Mouse (Mus musculus): ENCODE measurements around the gene Grm8. TPM values are rescaled to one million over a fixed set of nuclear protein-coding genes. Genes with fewer than 3 reads are reported as not detected.

Gene Grm8
- total and polyA plus RNA-seq, 2 experiments = under 0.01 TPM; not detected in 1

DNA sequence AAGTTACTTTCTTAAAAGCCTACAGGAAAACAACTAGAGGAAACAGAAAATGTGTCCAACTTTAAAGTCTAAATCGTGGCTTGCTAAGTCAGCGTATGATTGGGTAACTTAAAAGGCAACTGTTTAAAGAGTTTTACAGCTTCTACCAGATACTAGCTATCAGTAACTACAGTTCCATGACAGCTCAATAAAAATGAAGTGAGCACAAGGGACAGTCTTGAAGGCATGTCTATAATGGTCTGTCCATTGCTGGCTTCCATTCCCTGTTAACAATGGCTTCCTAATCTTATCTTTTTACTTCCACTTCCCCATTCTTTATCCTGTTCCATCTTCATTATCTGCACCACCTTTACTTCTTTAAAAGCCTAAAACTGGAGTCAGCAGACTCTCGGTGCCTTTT lies 353.6 kb downstream of the Grm8 start:
- no peaks in the 10 kb centered on the region for H3K36me3 ChIP-seq (ENCODE audit: control insufficient read depth, insufficient read depth, low read length)
- no peak overlapping the region for H3K27ac ChIP-seq (replicated peaks; ENCODE audit: insufficient read depth, low read depth, low read length)
- H3K79me2 ChIP-seq (ENCODE audit: control insufficient read depth, insufficient read depth, low read length) = no peaks in the 10 kb centered on the region
- DNase-seq (ENCODE audit: extremely low read depth, low read depth, low spot score) = no peak
- H3K4me1 ChIP-seq (ENCODE audit: control insufficient read depth, insufficient read depth, low read length) = no peaks in the 10 kb centered on the region
- TF ChIP-seq POLR2A (IDR thresholded peaks at IDR 0.05; ENCODE audit: extremely low read depth, insufficient read depth, low read length) = no peak
- no peak for TF ChIP-seq CTCF (IDR thresholded peaks at IDR 0.05; ENCODE audit: low read depth, low read length)
- no peak overlapping the region for H3K9ac ChIP-seq (ENCODE audit: low read depth, low read length)
- H3K27me3 ChIP-seq (ENCODE audit: control insufficient read depth, insufficient read depth, low read length) = no peaks in the 10 kb centered on the region
- no peak overlapping the region for H3K4me3 ChIP-seq (ENCODE audit: insufficient read depth, low read depth, low read length)
- 86% methylated on average over 3 of the region's 3 CpGs for WGBS

- DNase-seq (ENCODE audit: extremely low read depth, low read depth, low spot score) = no peak
- Histone ChIP-seq H3K4me3 (ENCODE audit: insufficient read depth, low read depth, low read length) (no peak overlapping the region), H3K9ac (ENCODE audit: low read depth, low read length) (no peak overlapping the region), H3K4me1 (ENCODE audit: control insufficient read depth, insufficient read depth, low read length) (no peaks in the 10 kb centered on the region), H3K79me2 (ENCODE audit: control insufficient read depth, insufficient read depth, low read length) (no peaks in the 10 kb centered on the region), H3K27ac (replicated peaks; ENCODE audit: insufficient read depth, low read depth, low read length) (no peak overlapping the region), H3K27me3 (ENCODE audit: control insufficient read depth, insufficient read depth, low read length) (no peaks in the 10 kb centered on the region), H3K36me3 (ENCODE audit: control insufficient read depth, insufficient read depth, low read length) (no peaks in the 10 kb centered on the region)
- WGBS = 72% methylated on average over 4 of the region's 4 CpGs
- TF ChIP-seq POLR2A (IDR thresholded peaks at IDR 0.05; ENCODE audit: extremely low read depth, insufficient read depth, low read length) (no peak), CTCF (IDR thresholded peaks at IDR 0.05; ENCODE audit: low read depth, low read length) (no peak)
Measured at GRCm38 (mm10) chr6:27775646-27776271, 359.2 kb downstream of the Grm8 start.

DNA sequence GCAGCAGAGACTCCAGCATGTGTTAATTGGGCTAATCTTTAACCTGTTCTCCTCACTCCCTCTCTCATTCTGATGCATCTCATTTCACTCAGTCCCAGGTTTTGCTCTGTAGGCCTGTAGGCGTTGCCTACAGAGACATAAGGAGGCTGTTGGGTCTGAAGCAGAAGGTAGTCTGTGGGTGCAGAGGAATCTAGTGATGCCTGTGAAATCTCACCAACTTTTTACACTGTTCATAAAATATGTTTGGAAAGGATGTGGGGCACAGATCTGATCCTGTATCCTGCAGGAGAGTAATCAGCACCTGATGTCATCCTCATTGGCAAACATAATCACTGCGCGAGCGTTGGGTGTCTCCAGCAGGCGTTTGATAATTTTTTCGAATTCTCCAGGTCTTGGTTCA lies 372.9 kb downstream of the Grm8 start:
- Histone ChIP-seq H3K4me3 (ENCODE audit: insufficient read depth, low read depth, low read length) (no peak overlapping the region), H3K4me1 (ENCODE audit: control insufficient read depth, insufficient read depth, low read length) (no peaks in the 10 kb centered on the region), H3K79me2 (ENCODE audit: control insufficient read depth, insufficient read depth, low read length) (no peaks in the 10 kb centered on the region), H3K27me3 (ENCODE audit: control insufficient read depth, insufficient read depth, low read length) (no peaks in the 10 kb centered on the region), H3K36me3 (ENCODE audit: control insufficient read depth, insufficient read depth, low read length) (no peaks in the 10 kb centered on the region), H3K27ac (replicated peaks; ENCODE audit: insufficient read depth, low read depth, low read length) (no peak overlapping the region), H3K9ac (ENCODE audit: low read depth, low read length) (no peak overlapping the region)
- DNase-seq (ENCODE audit: extremely low read depth, low read depth, low spot score) = no peak
- no peak for TF ChIP-seq CTCF (IDR thresholded peaks at IDR 0.05; ENCODE audit: low read depth, low read length)
- no peak for TF ChIP-seq POLR2A (IDR thresholded peaks at IDR 0.05; ENCODE audit: extremely low read depth, insufficient read depth, low read length)
- 64% methylated on average over 6 of the region's 6 CpGs for WGBS

- Histone ChIP-seq H3K9ac (ENCODE audit: low read depth, low read length) (no peak overlapping the region), H3K36me3 (ENCODE audit: control insufficient read depth, insufficient read depth, low read length) (no peaks in the 10 kb centered on the region), H3K79me2 (ENCODE audit: control insufficient read depth, insufficient read depth, low read length) (no peaks in the 10 kb centered on the region), H3K27ac (replicated peaks; ENCODE audit: insufficient read depth, low read depth, low read length) (no peak overlapping the region), H3K27me3 (ENCODE audit: control insufficient read depth, insufficient read depth, low read length) (no peaks in the 10 kb centered on the region), H3K4me1 (ENCODE audit: control insufficient read depth, insufficient read depth, low read length) (peaks cover 3% of the 10 kb centered on the region; the same call in 1 of the 2 replicates), H3K4me3 (ENCODE audit: insufficient read depth, low read depth, low read length) (no peak overlapping the region)
- WGBS = 26% methylated on average over 2 of the region's 2 CpGs
- DNase-seq (ENCODE audit: extremely low read depth, low read depth, low spot score) = peak; percentile 54
- no peak for TF ChIP-seq POLR2A (IDR thresholded peaks at IDR 0.05; ENCODE audit: extremely low read depth, insufficient read depth, low read length)
- no peak for TF ChIP-seq CTCF (IDR thresholded peaks at IDR 0.05; ENCODE audit: low read depth, low read length)
Measured at GRCm38 (mm10) chr6:27753290-27753829, 381.6 kb downstream of the Grm8 start.

GRCm38 (mm10) chr6:27746493-27746892 lies 388.5 kb downstream of the Grm8 start:
- DNase-seq (ENCODE audit: extremely low read depth, low read depth, low spot score) = no peak
- Histone ChIP-seq H3K27me3 (ENCODE audit: control insufficient read depth, insufficient read depth, low read length) (no peaks in the 10 kb centered on the region), H3K27ac (replicated peaks; ENCODE audit: insufficient read depth, low read depth, low read length) (no peak overlapping the region), H3K4me1 (ENCODE audit: control insufficient read depth, insufficient read depth, low read length) (no peaks in the 10 kb centered on the region), H3K36me3 (ENCODE audit: control insufficient read depth, insufficient read depth, low read length) (no peaks in the 10 kb centered on the region), H3K4me3 (ENCODE audit: insufficient read depth, low read depth, low read length) (no peak overlapping the region), H3K9ac (ENCODE audit: low read depth, low read length) (no peak overlapping the region), H3K79me2 (ENCODE audit: control insufficient read depth, insufficient read depth, low read length) (no peaks in the 10 kb centered on the region)
- WGBS = 82% methylated on average over 4 of the region's 4 CpGs
- TF ChIP-seq CTCF (IDR thresholded peaks at IDR 0.05; ENCODE audit: low read depth, low read length) (no peak), POLR2A (IDR thresholded peaks at IDR 0.05; ENCODE audit: extremely low read depth, insufficient read depth, low read length) (no peak)

Measured in liver, adult 2 months (tissue).